Mouse (Mus musculus) c-Kit-positive CD71-positive TER-119-positive erythroid progenitor cells, embryonic 14.5 days (primary cell): ENCODE data around the gene Cnpy4.
A peak's percentile ranks its signal among the peaks of the same experiment; 100 is the strongest.

Experiments used
- DNase-seq: peaks from one replicate; pipeline ENCODE4 v3.0.0-alpha.2; 2013; ENCODE audit warnings: low spot score

The Cnpy4 gene

DNA sequence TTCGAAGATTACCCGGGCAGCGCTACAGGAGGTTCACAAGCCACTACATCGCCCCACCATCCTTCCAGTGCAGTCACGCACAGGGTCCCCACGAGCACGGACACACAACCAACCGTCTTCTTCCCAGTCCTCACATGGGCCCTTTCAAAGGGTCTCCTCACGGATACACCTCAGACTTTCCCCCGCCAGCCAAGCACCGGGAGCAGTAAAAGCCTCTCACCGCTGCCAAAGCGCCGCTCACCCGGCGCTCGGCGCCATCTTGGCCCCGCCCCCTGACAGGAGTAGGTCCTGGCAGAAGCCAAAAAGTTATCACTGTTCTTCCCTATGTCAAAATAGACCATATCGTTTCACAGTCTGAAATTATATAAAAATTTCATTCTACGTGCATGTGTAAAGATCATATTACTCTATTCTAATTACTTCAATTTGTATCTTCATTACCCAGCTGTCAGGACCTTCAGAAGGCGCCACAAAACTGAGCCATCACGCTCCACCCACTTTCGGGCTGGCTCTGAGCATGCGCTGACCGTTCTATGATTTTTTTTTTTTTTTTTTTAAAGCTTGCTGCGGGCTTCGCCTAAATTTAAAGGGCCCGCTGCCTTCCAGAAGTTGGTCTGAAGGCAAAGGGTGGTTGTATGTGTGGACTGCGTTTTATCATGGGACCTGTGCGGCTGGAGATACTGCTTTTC, at the start of gene Cnpy4, which contains the start of gene Taf6:
Gene Cnpy4, plus strand, starts transcription at position 536 of the 689 bp plus-strand sequence.
Gene Taf6, minus strand, starts transcription at position 502 of the 689 bp plus-strand sequence.
- peak; percentile 89 for DNase-seq

DNA sequence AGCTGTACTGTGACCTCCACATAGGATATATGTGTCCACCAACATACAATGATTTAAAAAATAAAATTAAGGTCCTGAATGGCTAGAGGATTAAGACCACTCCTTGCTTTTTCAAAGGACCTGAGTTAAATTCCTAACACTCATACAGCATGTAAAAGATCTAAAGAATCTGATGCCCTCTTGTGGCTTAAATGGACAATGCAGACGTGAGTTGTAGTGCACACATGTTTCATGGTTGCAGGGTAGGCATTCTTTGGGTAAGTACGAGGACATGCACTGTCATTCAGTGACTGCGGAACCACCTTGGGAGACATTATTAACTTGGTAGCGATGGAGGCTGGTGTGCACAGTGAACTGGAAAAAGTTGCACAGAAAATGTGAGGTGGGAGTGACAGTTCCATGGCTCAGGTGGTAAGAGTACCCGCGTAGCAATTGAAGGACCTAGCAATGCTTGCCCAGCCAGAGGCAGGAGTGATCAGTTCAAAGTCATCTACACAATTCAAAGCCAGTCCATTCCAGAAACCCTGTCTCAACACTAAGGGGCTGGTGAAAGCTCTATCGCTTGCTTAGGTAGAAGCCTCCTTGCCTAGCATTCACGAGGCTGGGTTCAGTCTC, 49.2 kb upstream of the Cnpy4 start:
- DNase-seq, result peak; percentile 66

DNA sequence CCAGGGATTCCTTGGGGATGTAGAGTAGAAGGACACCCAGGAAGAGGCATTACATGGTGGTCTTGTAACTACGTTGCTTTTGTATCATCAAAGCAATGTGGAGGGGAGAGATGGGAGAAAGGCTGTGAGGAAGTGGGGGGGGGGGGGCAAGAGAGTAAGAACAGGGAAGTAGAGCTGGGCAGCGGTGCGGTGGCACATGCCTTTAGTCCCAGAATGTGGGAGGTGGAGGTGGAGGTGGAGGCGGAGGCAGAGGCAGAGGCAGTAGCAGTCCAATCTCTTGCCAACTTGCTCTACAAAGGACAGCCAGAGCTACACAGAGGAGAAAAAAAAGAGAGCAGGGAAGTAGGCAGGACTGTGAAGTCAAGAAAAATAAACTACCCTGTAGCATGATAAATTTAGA, 48.7 kb upstream of the Cnpy4 start:
- DNase-seq, result no peak

DNA sequence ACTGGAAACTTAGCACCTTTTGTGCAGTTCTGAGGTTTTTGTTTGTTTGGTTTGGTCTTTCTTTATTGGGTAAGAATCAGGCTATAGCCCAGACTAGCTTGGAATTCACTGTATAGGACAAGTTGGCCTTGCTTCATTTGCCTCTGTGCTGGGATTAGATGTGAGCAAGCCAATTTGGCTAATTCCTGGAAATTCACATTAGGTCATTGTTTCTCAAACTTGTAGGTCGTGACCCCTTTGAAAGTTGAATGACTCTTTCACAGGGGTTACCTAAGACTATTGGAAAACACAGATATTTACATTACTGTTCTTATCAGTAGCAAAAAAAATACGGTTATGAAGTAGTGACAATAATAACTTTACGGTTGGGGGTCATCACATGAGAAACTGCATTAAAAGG, 32.9 kb upstream of the Cnpy4 start:
- DNase-seq, result no peak

DNA sequence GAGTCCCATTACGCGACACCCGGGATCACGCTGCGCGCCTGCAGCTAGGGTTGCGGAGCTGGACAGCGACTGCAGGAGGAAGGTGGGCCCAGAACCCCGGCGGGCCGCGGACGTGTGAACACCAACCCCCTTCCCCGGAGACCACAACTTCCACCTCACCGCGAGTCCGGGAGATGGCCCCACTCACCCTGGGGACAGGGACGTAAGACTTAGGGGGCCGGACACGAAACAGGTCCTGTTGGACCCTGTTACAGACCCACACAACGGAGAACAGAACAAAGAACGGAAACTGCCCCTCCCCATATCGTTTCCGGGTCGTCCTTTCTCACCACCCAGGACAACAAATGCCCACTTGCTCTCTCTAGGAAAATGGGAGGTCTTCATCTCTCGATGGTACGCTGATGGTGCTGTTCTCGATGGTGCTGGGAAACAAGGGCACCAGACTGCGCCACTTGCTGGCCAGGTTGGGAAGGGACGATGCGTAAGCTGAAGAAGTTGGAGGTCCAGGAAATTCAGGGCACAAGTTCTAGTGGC, 31.8 kb upstream of the Cnpy4 start, which contains the start of gene Zfp113:
Gene Zfp113, minus strand, starts transcription at position 302 of the 534 bp plus-strand sequence.
- peak; percentile 91 for DNase-seq

DNA sequence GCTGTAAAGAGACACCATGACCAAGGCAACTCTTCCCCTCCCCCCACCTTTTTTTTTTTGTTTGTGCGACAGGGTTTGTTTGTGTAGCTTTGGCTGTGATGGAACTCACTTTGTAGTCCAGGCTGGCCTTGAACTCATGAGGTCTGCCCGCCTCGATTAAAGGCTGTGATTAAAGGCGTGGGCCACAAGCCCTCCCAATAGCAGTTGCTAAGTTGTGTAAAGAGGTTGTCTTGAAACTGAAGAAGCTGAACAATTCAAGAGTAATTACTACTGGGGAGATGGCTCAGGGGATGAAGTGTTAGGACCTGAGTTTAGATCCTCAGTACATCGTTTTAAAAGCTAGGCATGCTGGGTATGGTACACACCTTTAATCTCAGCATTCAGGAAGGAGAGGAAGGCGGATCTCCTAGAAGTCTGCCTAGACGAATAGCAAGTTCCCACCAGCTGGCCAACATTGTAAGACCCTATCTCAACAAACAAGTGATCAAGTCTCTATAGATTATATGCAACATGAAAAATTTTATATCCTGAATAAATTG, 27.0 kb upstream of the Cnpy4 start:
- DNase-seq, result no peak

DNA sequence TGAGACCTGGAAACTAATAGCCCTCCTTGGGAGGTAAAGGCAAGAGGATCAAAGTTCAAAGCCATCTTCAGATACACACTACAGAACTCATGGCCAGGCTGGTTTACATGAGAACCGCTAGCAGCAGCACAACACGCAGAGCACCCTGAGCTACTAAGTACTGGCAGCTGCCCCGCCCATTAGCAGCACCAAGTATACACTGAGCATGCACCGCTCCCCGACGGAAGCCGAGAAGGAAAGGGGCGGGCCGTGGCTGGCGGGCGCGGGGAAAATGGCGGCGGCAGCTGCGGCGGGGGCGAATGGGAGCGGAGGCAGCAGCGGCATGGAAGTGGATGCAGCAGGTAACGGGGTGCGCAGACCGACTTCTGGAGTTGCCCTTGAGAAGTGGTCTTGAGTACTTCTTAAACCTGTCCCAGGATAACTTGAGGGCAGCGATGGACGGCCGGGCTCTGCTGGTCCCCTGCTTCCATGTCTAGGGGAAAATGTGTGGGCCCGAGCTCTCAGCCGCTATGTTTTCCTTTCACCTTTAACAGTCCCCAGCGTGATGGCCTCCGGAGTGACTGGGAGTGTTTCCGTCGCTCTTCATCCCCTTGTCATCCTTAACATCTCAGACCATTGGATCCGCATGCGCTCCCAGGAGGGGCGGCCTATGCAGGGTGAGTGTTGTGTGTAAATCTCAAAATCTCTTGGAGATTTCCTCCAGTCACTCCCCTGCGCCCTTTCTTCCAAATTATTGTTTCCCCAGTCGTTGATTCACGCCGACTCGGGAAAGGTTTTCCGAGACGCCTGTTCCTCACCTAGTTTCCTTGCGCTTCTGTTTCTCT, 26.2 kb upstream of the Cnpy4 start, which contains the start of gene Cops6:
Gene Cops6, plus strand, starts transcription at position 230 of the 824 bp plus-strand sequence.
- DNase-seq, result peak; percentile 88

DNA sequence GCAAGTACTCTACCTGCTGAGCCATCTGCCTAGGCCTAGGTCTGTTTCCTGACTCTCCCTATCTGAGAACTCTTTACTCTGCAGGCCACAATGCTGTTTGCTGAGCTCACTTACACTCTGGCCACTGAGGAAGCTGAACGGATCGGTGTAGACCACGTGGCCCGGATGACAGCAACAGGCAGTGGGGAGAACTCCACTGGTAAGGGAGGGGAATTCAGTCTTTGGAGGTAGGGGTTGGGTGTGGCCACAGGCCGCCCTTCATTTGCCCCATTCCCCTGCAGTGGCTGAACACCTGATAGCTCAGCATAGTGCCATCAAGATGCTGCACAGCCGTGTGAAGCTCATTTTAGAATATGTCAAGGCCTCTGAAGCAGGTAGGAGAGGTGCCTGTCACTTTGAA, 24.2 kb upstream of the Cnpy4 start:
- DNase-seq, result no peak

DNA sequence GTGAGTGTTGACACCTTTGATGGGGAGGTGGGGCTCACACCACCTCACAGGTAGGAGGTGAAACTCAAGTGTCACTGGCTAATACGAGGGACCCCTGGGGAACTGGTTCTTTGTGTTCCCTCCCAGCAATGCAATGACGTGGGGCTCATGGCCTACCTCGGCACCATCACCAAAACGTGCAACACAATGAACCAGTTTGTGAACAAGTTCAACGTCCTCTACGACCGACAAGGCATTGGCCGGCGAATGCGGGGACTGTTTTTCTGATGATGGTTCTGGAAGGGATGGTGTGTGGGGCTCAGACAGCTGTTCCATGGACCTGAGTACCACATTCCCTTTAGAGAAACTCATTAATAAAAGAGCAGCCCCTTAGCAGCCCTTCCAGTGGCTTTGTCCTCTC, 23.7 kb upstream of the Cnpy4 start:
- DNase-seq, result no peak

DNA sequence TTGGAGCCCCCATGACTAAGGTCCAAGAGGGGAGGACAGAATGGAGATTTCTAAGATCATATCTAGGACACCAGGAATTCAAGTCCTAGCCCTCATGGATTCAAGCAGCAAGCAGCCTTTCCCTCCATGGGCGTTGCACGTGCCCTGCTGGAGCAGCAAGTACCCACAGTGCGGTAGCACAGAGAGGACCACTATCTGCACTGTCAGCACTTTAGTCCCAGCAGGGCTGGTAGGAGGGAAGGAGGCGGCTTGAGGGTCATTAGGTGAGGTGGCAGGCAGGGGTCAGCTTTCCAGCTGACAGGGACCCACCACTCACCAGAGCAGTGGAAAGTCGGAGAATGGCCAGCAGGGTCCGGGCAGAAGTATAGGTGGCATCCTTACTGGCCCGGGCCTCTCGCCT, 21.7 kb upstream of the Cnpy4 start:
- no peak for DNase-seq

DNA sequence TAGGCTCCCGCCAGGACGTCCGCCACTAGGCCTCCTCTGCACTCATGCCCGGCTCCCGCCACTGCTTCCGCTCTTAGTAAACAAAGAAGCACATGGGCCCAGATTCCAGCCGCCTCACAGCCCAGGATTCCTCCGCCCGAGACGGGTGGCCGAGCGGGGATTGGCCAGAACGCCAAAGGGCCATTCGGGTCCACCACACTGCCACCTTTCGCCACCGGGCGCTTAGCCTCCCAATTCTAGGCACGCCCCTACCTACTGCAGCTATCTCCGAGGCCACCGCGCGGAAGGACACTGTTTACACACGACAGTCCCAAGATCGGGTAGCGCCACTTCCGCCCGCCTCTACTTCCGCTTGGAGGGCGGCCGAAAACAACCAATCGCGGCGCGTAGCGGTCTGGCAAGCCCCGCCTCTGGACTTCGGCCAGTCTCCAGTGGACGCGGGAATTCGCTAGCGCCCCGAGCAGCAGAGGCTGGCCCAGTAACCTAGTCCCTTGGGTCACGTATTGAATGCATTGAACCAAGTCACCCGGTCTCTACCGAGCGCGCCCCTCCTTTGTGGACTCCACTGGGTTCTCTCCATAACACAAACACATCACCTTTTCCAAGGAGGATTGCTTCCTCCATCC, 16.2 kb upstream of the Cnpy4 start:
- DNase-seq, result peak; percentile 93

DNA sequence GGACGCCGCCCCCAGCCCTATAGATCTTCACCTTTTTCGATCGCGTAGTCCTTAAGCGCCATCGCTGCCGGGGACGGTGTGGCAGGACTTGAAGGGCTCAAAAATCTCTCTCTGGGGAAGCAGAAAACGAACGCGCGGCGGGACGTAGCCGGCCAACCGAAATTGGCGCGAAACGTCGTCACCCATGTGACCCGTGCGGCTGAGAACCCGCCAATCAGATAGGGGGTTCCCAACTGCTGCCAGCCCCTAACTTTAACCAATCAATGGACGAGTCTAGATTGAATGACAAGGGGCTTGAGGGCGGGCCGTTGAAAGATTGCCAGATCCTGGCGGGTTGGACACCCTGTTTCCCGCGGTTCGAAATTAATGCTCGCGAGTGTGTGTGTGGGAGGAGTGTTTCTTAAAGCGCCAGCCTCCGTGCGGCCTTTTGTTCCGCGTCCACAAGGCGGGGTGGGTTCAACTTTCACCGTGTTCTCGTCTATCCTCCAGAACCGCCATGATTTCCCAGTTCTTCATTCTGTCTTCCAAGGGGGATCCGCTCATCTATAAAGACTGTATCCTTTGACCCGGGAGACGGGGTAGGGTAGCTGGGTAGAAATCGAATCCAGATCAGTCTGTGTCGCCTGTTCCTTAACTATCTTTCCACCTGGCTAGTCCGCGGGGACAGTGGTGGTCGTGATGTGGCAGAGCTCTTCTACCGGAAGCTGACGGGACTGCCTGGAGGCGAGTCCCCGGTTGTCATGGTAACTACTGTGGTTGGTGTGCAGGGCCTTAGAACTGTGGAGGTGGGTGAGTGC, 15.4 kb upstream of the Cnpy4 start, which contains the start of the genes Ap4m1 and Mcm7:
Gene Ap4m1, plus strand, starts transcription at position 308 of the 797 bp plus-strand sequence.
Gene Mcm7, minus strand, starts transcription at position 728 of the 797 bp plus-strand sequence.
- peak; percentile 98 for DNase-seq

DNA sequence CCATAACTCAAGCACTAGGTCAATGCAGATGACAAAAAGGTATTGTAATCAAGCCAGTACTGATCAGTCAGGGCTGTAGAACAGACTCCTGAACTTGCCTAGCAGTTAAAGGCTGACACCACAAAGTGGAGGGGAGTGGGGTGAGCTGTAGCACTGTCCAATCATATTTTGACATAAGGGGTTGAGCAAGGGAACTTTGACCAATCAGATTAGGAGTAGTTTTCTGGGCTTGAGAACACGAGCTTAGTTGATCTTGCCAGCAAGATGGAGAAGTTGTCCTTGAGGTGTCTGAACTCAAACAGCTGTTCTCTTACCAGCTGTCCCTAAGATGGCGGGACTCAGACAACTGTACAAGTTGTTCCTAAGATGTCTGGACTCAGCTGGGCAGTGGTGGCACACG, 14.1 kb upstream of the Cnpy4 start:
- no peak for DNase-seq

DNA sequence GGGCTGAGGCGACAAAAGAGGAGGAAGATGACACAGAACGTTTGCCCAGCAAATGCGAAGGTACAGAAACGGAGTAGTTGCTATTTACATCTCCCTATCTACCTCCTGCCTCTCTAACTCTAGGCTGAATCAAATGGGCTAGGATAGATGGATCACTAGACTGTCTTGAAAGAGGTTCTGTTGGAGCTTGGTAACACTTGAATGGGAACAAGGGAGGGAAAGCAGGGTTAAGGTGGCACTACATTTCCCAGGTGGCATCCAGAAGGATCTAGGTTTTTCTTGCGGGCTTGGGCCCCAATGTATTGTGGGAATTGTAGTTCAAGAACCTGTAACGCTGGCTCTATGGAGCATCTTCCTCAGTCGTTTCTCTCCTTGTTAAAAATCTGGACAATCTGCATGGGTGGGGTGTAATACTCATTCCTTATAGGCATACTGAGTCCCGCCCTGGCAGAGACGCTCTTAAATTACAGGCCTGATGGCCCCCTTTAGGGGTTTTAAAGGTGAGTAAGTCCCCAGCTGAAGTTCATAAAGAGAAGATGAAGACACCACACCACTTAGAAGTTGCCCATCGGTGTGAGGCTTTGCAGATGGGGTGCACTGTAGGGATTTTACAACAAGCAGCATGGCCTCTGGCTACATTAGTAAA, 499 bp downstream of the Cnpy4 start:
- DNase-seq, result peak; percentile 81

DNA sequence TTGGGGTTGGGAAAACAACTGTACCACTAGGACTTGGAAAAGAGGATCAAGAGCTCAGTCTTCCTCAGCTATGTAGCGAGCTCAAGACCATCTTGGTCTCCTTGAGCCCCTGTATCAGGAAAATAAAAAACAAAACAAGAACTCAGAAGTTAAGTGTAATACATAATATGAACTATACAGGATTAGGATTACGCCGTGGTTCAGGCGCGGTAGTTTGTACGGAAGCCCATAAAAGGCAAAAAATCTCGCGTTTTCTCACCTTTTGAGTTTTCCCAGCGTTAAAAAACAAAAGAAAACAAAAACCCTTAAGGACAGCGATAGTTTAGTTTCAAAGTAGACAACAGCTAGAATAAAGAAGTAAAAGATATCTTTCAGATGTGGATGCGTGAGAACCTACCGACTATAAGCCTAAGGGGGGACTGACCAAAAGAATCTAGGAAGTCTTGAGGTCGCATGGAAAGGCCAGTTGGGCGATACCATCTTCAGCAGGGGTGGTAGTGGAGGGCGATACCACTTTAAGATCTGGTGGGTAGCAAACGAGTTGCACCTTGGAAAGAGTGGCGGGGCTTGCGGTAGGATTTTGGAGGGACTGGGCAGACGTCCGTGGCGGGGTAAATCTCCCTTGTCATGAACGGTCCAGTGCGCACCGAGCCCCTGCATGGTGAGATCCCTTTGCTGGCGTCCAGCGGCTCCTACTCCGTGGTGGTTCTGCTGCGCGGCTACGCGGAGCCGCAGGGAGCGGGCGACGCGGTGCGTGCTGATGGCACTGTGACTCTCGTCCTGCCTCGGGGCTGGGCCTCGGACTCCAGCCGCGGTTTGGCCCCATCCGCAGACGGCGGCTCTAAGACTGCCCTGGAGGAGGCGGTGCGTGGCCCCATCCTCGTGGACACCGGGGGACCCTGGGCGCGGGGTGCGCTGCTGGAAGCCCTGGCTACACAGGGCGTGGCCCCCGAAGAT, 6.8 kb downstream of the Cnpy4 start, which contains the start of gene Mblac1:
Gene Mblac1, plus strand, starts transcription at position 544 of the 957 bp plus-strand sequence.
- peak; percentile 90 for DNase-seq

DNA sequence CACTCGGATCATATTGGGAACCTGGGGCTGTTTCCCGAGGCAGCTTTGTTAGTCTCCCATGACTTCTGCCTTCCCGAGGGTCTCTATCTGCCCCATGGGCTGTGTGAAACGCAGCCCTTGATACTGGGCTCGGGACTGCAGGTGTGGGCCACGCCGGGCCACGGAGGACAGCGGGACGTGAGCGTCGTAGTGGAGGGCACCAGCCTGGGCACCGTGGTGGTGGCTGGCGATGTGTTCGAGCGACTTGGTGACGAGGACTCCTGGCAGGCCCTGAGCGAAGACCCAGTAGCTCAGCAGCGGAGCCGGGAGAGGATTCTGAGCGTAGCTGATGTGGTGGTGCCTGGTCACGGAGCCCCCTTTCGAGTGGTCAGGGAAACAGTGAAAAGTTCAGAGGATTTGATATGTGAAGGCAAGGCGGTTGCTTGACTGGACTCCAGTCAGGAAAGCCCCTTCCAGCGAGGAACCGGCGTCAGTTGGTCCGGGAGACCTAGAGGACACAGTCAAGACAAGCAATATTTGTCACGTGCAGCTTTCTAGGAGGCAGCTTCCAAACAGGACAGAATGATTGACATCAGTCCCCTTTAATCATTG, 7.6 kb downstream of the Cnpy4 start:
- DNase-seq, result no peak

DNA sequence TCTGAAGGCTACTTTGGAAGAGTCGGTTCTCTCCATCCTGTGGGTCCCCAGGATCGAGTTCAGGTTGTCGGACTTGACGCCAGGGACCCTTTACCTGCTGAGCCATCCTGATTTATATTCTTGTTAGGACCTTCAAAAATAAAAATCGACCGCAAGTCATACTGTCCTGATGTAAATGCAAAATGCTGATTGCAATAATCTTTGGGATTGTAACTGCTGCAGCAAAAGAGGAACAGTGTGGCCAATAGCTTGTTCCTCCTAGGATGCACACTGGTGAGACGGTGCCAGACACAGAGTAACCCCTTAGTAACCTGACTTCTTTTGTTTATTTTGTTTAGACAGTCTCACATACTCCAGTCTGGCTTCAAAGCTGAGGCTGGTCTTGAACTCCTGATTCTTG, 8.2 kb downstream of the Cnpy4 start:
- DNase-seq, result no peak

DNA sequence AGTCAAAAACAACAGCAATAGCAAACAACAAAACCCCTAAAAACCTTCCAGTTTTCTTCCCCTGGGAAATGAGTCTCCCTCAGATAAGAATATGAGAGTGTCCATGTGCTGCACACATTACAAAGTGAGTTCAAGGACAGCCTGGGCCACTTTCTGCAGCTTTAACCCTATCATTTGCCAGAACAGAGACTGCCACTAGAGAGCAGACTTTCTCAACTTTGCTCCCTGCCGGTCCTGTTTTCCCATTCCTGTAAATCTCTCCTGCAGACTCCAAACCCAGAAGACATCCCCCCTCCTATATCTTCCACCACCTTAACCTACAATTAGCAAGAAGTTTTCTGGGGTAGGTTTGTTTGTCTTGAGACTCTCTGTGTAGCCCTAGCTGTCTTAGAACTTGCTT, 12.3 kb downstream of the Cnpy4 start:
- no peak for DNase-seq
